Mouse (Mus musculus) left cerebral cortex, adult 2 months (tissue): ENCODE measurements around the gene Hist2h2aa2. TPM values are rescaled to one million over a fixed set of nuclear protein-coding genes. Genes with fewer than 3 reads are reported as not detected.
A peak's percentile ranks its signal among the peaks of the same experiment; 100 is the strongest.
"Not testable (repeated sequence)": the region's sequence is repeated elsewhere in the genome, so short reads cannot be mapped to it uniquely, and the experiment has no call there.

Experiments
- DNase-seq, 2 experiments: peaks; one replicate each; pipeline ENCODE4 v3.0.0; 2021 to 2022; ENCODE audit warnings: low spot score in 2 of 2, mixed read lengths in 1 of 2; ENCODE audit errors: extremely low spot score in 1 of 2
- H3K27ac ChIP-seq: fragments of 200-600 bp; 2 replicates; pipeline ENCODE4 v1.8.1; 2022
- H3K4me3 ChIP-seq: fragments of 200-600 bp; 2 replicates; pipeline ENCODE4 v1.8.1; 2022
- CTCF ChIP-seq: fragments of 200-600 bp; IDR thresholded peaks from 2 replicates; pipeline ENCODE4 v1.8.1; 2022; ENCODE audit warnings: antibody characterized with exemption, mild to moderate bottlenecking, moderate library complexity
- intact Hi-C: fragments of 180-260 bp; cut with DNase I; formaldehyde crosslinking; loops from one replicate; pipeline ENCODE4 v1.15.1; 2025
- total RNA-seq, 2 experiments: library from RNA; stranded (reverse); gene quantifications; 2 replicates each; pipeline ENCODE4 v1.2.3; 2021

The Hist2h2aa2 gene
- total RNA-seq, 2 experiments from 2014 or later = 156 to 184 TPM

DNA sequence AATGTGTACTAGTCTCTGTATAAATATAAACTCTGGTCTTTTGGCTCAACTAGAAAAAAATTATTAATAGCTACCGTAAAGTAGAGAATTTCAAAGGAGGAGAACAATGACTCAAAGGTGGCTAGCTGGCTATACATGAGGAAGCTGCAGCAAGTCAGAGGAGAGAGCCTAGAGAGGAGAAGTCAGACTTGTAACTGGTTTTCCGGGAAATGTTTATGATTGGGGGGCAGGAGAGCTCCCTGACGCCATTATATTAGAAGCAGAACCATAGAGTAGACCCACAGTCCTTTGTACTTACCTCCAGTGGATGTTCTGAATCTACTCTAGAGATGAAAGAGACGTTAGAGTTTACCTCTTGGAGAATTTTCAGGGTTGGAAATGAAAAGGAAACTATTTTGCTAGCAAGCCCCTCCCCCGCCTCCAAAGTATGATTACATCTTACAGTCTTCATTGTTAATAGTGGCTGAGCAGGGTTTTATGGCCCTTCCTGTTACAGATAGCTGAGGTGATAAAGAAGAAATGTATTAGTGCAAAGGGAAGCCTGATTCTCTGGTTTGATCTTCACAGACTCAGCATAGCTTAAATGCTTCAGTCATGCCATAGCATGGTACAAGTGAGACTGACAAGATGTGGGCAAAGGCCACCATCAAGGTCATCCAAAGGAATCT, 16.0 kb upstream of the Hist2h2aa2 start:
- intact Hi-C loops = no loop called here
- no peak for TF ChIP-seq CTCF
- H3K4me3 ChIP-seq = no peak overlapping the region
- DNase-seq = no peak
- no peak overlapping the region for H3K27ac ChIP-seq

DNA sequence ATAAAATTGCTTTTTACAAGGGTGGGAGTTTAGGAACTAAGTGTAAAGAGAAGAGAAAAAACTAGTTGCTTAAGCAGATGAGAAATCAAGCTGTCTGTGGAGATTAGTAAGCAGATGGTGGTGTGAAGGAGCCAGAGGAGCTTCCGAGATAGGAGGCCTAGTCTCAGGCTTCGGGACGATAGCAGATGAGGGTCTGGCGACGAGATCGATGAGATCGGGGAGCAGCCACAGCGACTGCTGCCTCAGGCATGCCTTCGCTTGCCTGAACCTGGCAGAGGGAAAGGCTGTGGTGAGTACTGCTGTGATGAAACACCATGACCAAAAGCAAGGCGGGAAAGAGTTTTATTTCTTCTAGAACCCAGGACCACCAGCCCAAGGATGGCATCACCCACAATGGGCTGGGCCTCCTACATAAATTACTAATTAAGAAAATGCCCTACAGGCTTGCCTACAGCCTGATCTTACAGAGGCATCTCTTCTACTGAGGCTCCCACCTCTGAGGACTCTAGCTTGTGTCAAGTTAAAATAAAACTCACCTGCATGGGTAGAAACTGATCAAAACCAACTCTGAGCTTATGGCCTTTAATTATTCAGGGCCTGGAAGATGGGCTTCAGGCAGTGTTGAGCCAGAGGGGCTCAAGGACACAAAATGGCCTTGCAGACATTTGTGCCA, 14.7 kb upstream of the Hist2h2aa2 start:
- no peak overlapping the region for H3K4me3 ChIP-seq
- TF ChIP-seq CTCF = no peak
- intact Hi-C loops = no loop called here
- no peak for DNase-seq
- no peak overlapping the region for H3K27ac ChIP-seq

DNA sequence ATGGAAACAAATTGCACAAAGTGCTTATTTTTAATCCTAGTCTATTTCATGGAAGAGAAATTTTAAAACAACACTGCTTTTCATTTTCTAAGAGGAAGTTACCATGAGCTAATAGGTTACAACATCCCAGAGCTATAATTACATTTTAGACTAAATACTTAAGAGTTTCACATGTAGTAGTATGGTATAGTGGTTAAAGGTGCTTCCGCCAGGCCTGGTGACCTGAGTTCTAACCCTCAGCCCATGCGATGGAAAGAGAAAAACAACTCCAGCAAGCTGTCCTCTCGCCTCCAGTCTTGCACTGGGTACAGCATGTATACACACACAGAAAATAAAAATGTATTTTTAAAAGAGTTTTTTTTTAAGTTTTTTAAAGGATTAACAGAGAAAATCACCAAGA, 11.7 kb upstream of the Hist2h2aa2 start:
- intact Hi-C loops = no loop called here

DNA sequence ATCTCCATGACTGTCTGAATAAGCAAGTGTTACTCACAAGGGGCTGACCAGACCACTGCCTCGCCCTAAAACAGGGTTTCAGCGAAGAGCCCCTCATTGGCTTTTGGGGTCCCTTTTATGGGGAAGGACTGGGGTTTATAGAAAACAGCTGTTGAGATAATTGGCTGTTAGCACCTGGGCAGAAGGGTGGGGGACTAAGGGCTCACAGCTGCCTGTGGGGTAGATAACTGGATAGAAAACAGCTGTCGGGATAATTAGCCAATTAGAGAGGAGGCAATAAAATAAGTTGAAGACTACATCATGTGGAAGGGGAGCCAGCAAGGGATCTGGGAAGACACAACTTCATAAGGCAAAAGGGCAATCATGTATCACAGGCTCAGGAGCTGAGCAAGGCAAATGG, 10.8 kb upstream of the Hist2h2aa2 start:
- intact Hi-C loops = no loop called here
- no peak overlapping the region for H3K4me3 ChIP-seq
- no peak overlapping the region for H3K27ac ChIP-seq
- DNase-seq = no peak
- TF ChIP-seq CTCF = no peak

More for the DNA sequence above, 11.7 kb upstream of the Hist2h2aa2 start:
- no peak for DNase-seq
- H3K4me3 ChIP-seq = no peak overlapping the region
- H3K27ac ChIP-seq = no peak overlapping the region
- no peak for TF ChIP-seq CTCF

DNA sequence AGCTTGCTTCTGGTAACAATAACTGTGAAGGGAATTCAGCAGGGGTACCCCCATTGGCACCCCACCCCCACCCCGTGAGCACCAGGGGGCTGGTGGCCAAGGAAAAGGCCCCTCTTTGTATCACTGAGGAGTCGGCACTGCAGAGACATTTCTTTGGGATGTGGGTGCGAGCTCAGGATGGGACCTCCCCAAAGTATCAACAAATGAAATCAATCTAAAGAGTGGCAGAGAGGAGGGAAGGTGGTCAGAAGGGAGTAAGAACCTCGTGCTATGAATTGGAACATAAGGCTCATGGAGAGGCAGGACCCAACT, 8.9 kb upstream of the Hist2h2aa2 start:
- no peak overlapping the region for H3K27ac ChIP-seq
- no peak for TF ChIP-seq CTCF
- intact Hi-C loops = no loop called here
- DNase-seq = no peak
- H3K4me3 ChIP-seq = no peak overlapping the region

DNA sequence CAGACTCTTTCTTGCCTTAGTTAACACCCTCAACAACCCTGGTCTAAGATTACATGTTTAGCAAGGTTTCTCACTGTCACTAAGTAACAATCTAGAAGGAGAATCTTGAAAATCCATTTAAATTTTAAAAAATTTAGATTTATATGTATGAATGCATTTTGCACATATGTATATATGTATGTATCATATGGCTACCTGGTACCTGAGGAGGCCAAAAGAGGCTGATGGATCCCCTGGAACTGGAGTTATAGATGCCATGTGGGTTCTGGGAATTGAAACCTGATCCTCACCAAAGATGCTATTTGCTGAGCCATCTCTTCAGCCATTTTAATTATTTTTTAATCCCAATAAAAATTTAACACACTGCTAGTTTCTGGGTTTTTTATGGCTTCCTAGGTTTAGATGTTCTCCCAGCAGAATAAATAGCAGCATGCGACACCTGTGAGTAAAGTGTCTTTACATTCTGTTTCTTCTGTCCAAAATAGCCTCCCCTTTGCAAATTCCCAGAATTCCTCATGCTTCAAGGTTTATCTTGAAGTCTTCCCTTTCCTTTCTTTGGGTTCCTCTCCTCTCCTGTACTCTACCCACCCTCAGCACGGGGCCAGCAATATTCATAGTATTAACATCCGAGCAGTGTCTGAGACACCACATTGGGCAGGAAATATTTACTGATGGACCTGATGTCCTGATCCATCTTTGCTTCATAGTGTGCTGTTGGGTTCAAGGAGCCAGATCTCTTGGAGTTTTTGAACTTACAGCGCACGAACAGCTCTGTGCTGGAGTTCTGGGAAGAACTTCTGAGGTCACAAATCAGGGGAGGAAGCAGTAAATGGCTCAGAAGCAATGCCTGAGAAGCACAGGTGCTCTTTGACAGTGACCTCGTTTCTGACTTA, 8.3 kb upstream of the Hist2h2aa2 start:
- TF ChIP-seq CTCF = no peak
- intact Hi-C loops = no loop called here
- no peak for DNase-seq
- no peak overlapping the region for H3K4me3 ChIP-seq
- no peak overlapping the region for H3K27ac ChIP-seq

DNA sequence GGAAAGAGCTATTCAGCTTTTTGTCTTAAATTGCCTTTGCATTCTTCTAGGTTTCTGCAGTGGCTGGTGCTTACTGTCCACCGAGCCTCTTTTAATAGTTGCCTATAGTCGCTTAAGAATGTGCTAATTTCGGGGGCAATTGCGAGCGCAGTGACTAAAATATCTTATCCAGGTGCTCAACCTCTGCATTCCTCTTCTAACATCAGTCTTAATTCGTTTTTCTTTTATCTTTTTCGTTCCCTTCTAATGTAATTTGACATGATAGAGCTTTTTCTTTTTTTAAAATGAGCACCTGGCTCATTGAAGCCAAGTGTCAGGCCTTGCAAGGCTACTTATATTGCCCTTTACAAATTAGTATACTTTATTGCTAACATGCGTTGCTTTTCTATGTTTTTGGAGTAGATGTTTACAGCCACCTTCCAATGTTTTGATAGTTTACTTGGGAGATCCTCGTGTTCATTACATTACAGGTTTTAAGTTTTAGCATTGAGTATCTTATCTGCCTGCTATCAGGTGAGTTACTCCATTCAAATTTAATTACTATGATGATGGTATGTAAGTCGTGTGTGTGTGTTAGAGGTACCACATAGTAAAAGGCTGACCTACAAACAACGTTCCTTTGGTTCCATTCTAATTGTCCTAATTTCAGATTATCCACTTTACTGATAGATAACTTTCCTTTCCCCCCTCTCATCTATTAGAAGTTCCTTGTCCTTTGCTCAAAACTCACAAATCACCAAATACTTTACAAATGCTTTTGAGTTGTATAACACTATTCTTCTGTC, 7.5 kb upstream of the Hist2h2aa2 start:
- TF ChIP-seq CTCF = no peak
- H3K27ac ChIP-seq = no peak overlapping the region
- intact Hi-C loops = no loop called here
- H3K4me3 ChIP-seq = no peak overlapping the region
- DNase-seq = no peak

DNA sequence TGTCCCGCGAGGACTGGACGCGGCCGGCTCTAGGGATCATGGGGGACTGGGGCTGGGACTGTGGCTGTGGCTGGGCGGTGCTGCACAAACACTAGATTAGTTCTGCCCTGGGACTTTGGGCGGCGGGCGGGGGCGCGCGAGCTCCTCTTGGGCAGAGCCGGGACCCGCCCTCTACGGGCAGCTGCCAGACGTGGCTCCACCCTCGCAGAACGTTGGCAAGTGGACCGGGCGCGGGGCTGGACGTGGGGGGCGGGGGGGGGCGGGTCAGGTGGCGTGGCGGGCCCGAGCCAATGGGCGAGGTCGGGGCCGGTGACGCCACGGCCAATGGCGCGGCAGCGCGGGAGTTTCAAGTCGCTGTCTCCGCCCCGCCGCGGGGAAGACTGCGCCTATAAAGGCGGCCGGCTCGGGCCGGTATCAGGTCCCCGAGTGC, 6.4 kb upstream of the Hist2h2aa2 start, which contains the start of gene Hist2h3c1:
Gene Hist2h3c1, plus strand, starts transcription at position 259 of the 430 bp plus-strand sequence.
- DNase-seq, H3K27ac ChIP-seq, intact Hi-C loops: not testable (repeated sequence)
- 0 out of 2 replicates have a peak within 1 kb of the TSS, but pooled peaks have one; percentile 28 for H3K4me3 ChIP-seq

DNA sequence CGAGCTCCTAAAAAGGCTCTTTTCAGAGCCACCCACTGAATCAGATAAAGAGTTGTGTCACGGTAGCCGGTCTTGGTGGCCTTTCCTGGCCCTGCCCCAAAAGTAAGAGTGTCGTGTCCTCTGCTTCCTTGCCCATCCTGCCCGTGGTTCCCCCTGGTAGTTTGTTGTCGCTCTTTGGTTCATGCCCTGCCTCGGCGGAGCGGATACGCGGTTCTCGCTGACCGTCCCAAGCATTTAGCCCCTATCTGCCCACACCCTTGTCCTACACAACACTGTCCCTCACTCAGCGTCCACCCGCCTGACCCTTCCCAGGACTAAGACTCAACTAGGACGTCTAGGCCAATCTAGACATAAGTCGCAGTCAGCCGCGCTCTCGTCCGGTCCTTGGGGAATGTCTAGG, 5.9 kb upstream of the Hist2h2aa2 start:
- H3K27ac ChIP-seq, intact Hi-C loops, DNase-seq: not testable (repeated sequence)
- H3K4me3 ChIP-seq = 0 out of 2 replicates have a peak overlapping the region, but pooled peaks have one; percentile 28

DNA sequence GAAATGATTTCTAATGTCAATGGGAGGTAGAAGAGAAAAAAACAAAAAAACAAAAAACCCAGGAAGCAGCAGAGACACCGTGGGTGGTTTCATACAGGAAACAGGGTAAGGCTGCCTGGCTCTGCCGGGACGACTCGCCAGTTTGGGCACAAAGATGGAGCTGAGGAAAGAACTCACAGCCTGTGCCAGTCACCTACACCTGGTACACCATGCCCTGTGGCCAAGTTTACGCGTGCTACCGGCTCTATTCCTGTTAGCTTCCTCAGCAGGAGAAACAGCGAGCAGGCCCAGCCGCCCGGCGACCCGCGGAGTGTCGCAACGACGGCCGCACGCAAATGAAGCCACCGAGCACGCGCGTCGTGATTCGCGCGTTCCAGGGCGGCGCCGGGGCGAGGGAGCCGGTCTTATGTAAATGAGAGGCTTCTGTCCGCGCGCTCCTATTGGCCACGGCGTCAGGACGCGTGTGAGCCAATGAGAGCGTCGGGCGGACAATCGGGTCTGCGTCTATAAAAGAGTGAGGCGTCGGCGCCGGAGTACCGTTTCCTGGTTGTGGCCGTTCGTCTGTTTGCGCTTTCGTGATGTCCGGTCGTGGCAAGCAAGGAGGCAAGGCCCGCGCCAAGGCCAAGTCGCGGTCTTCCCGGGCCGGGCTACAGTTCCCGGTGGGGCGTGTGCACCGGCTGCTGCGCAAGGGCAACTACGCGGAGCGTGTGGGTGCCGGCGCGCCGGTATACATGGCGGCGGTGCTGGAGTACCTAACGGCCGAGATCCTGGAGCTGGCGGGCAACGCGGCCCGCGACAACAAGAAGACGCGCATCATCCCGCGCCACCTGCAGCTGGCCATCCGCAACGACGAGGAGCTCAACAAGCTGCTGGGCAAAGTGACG, 5.2 kb upstream of the Hist2h2aa2 start, which contains the start of gene Hist2h2aa1:
Gene Hist2h2aa1, plus strand, starts transcription at position 495 of the 884 bp plus-strand sequence.
- Histone ChIP-seq H3K4me3 (peak within 1 kb of the TSS; percentile 83), H3K27ac (peak within 1 kb of the TSS; percentile 100)
- DNase-seq = peak; percentile 81 to 86
- intact Hi-C loops = not testable (repeated sequence)
